26 mouse cellular contexts compared by ENCODE assay signal in genomic region chr5:127515960-127516359, GRCm38 (mm10).
DNase-seq lines count a peak whose midpoint lies in the region; ATAC-seq lines count a peak whose summit lies in the region.
"Had no signal": no experiment of that assay in that cellular context is flagged by ENCODE, and none has a peak within 500 bp of the region (broad histone marks: within the 10 kb centered on the region; RNA-seq: fewer than 3 reads in every experiment).

No protein-coding gene starts in this region.

- H3K4me2 ChIP-seq in embryonic facial prominence, embryonic 15.5 days (replicated peaks) = no peak overlapping the region
- no peak overlapping the region for H3K4me2 ChIP-seq in heart, embryonic 11.5 days
- H3K4me2 ChIP-seq: intestine, embryonic 15.5 days; limb, embryonic 13.5 days; liver, embryonic 12.5 days; lung, embryonic 15.5 days; midbrain, embryonic 15.5 days; neural tube, embryonic 12.5 days had no signal

- H3K36me3 ChIP-seq in embryonic facial prominence, embryonic 15.5 days = no peaks in the 10 kb centered on the region
- no peaks in the 10 kb centered on the region for H3K36me3 ChIP-seq in heart, embryonic 11.5 days (ENCODE audit: control insufficient read depth, insufficient read depth, low read length)
- H3K36me3 ChIP-seq: heart, embryonic 10.5 days; intestine, embryonic 15.5 days; limb, embryonic 13.5 days; liver, embryonic 12.5 days; lung, embryonic 15.5 days; midbrain, embryonic 15.5 days; neural tube, embryonic 12.5 days had no signal

- no peaks in the 10 kb centered on the region for H3K27me3 ChIP-seq in embryonic facial prominence, embryonic 15.5 days
- no peaks in the 10 kb centered on the region for H3K27me3 ChIP-seq in heart, embryonic 11.5 days (ENCODE audit: control insufficient read depth, insufficient read depth, low read length)
- H3K27me3 ChIP-seq: intestine, embryonic 15.5 days; limb, embryonic 13.5 days; liver, embryonic 12.5 days; lung, embryonic 15.5 days; midbrain, embryonic 15.5 days; neural tube, embryonic 12.5 days had no signal

- H3K4me1 ChIP-seq in embryonic facial prominence, embryonic 15.5 days = peaks cover 7% of the 10 kb centered on the region; the same call in 1 of the 2 replicates
- H3K4me1 ChIP-seq in heart, embryonic 11.5 days (ENCODE audit: control insufficient read depth, insufficient read depth, low read length) = no peaks in the 10 kb centered on the region
- H3K4me1 ChIP-seq: heart, embryonic 10.5 days; intestine, embryonic 15.5 days; liver, embryonic 12.5 days; neural tube, embryonic 12.5 days had no signal

- ATAC-seq in embryonic facial prominence, embryonic 15.5 days (ENCODE audit: insufficient number of reproducible peaks, low FRiP score, low TSS enrichment, low read depth) = peak; percentile 56; the same call in 1 of the 2 replicates
- ATAC-seq in heart, embryonic 11.5 days (replicated peaks; ENCODE audit: insufficient number of reproducible peaks, low FRiP score, low TSS enrichment) = no peak
- ATAC-seq: forebrain, embryonic 14.5 days; hindbrain, embryonic 16.5 days; intestine, embryonic 15.5 days; liver, embryonic 12.5 days; midbrain, embryonic 15.5 days had no signal

- no peak overlapping the region for H3K27ac ChIP-seq in embryonic facial prominence, embryonic 15.5 days (replicated peaks)
- H3K27ac ChIP-seq in heart, embryonic 11.5 days (ENCODE audit: low read depth, low read length) = no peak overlapping the region
- H3K27ac ChIP-seq: heart, embryonic 10.5 days; intestine, embryonic 15.5 days; layer of hippocampus, adult 2 months; limb, embryonic 13.5 days; liver, embryonic 12.5 days; lung, embryonic 15.5 days; midbrain, embryonic 15.5 days; neural tube, embryonic 12.5 days; stomach, postnatal 0 days had no signal

- no peak overlapping the region for H3K9ac ChIP-seq in embryonic facial prominence, embryonic 15.5 days
- H3K9ac ChIP-seq in heart, embryonic 11.5 days (ENCODE audit: low read depth, low read length) = no peak overlapping the region
- H3K9ac ChIP-seq: intestine, embryonic 15.5 days; limb, embryonic 13.5 days; liver, embryonic 12.5 days; lung, embryonic 15.5 days; midbrain, embryonic 15.5 days; neural tube, embryonic 12.5 days had no signal

- no peak overlapping the region for H3K4me3 ChIP-seq in embryonic facial prominence, embryonic 15.5 days (replicated peaks)
- H3K4me3 ChIP-seq in heart, embryonic 11.5 days (ENCODE audit: low read depth, low read length) = no peak overlapping the region
- H3K4me3 ChIP-seq: heart, embryonic 10.5 days; intestine, embryonic 15.5 days; layer of hippocampus, adult 2 months; limb, embryonic 13.5 days; liver, embryonic 12.5 days; lung, embryonic 15.5 days; midbrain, embryonic 15.5 days; neural tube, embryonic 12.5 days had no signal

- 61% methylated on average over 9 of the region's 9 CpGs for WGBS in embryonic facial prominence, embryonic 15.5 days
- WGBS in heart, embryonic 11.5 days (ENCODE audit: insufficient replicate concordance) = 83% methylated on average over 9 of the region's 9 CpGs

- DNase-seq in cerebellum, adult 11-12 months = peak; percentile 52
- DNase-seq in cerebellum, postnatal 4 days (ENCODE audit: low spot score in 2 of 2) = no peak
- peak; percentile 35 to 40 for DNase-seq in lung, postnatal 4 days
- no peak for DNase-seq in lung, postnatal 25 days (ENCODE audit: low spot score)
- peak; percentile 64 for DNase-seq in cerebellum, adult 9-11 months
- no peak for DNase-seq in spleen, postnatal 4 days (ENCODE audit: low spot score in 2 of 2)
- DNase-seq: adrenal gland, postnatal 25 days; kidney, adult 8-10 months; kidney, postnatal 14 days; layer of hippocampus, postnatal 36 days; right cerebral cortex, adult 18-20 months; thymus, adult 2 months; thymus, postnatal 4 days had no signal

- no peaks in the 10 kb centered on the region for H3K9me3 ChIP-seq in embryonic facial prominence, embryonic 15.5 days (replicated peaks)
- H3K9me3 ChIP-seq in heart, embryonic 11.5 days (replicated peaks; ENCODE audit: control insufficient read depth, low read length) = no peaks in the 10 kb centered on the region
- H3K9me3 ChIP-seq: heart, embryonic 10.5 days; intestine, embryonic 15.5 days; limb, embryonic 13.5 days; lung, embryonic 15.5 days; midbrain, embryonic 15.5 days; neural tube, embryonic 12.5 days had no signal

Comparison
In these comparisons a context has a peak if more than half of its experiments do, and no peak if none do; other contexts are left out.
1. DNase-seq: peak in cerebellum, adult 11-12 months (single experiment), lung, postnatal 4 days (2 of 2) and cerebellum, adult 9-11 months (single experiment); none in cerebellum, postnatal 4 days (0 of 2), lung, postnatal 25 days (single experiment) and spleen, postnatal 4 days (0 of 2).